Mouse (Mus musculus): ENCODE results near the gene Pde5a.

Pde5a gene

GRCm38 (mm10) chr3:122728852-122729600, at the start of gene Pde5a:
Gene Pde5a, plus strand, starts transcription at chr3:122728947.
- DNase-seq (ENCODE audit: low spot score): peak; percentile 15

DNA sequence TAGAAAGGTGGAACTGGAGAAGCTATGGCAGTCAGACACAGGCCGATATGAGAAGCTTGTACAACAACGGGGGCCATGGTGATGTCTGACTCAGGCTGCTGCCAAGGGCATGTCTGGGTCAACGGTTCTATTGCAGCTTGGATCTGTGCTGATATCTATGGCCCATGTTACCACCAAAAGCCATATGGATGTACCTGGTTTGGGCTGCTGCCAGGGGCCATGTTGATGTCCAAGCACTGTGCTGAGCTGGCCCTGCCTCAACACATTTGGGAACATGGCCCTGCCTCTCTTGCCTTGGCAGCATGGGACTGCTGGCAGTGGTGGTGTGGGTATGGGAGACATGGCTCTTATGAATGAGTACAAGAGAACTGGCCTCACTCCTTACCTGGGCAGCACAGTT, 47.9 kb upstream of the Pde5a start:
- no peak for DNase-seq (ENCODE audit: low spot score)

- DNase-seq (ENCODE audit: low spot score): no peak
Measured at GRCm38 (mm10) chr3:122682352-122682751, 46.4 kb upstream of the Pde5a start.

GRCm38 (mm10) chr3:122684832-122685231, 43.9 kb upstream of the Pde5a start:
- DNase-seq (ENCODE audit: low spot score): no peak

DNA sequence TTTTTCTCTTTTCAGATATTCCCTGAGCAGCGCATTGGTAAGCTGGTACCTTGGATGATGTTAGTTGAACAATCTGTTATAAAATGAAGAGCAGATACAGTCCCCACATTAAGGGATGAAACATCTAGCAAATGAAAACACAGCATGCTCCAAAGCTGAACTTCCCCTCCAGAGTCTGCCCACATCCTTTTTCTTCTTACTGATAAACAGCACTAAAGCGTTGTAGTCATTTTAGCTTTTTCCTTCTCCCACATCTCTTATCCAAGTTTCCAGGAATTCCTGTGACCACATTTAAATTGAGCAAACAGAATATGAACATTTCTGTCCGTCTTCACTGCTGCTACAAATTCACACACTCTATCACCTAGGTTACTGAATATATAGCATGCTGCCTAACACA, 35.7 kb upstream of the Pde5a start:
- DNase-seq (ENCODE audit: low spot score): no peak

DNA sequence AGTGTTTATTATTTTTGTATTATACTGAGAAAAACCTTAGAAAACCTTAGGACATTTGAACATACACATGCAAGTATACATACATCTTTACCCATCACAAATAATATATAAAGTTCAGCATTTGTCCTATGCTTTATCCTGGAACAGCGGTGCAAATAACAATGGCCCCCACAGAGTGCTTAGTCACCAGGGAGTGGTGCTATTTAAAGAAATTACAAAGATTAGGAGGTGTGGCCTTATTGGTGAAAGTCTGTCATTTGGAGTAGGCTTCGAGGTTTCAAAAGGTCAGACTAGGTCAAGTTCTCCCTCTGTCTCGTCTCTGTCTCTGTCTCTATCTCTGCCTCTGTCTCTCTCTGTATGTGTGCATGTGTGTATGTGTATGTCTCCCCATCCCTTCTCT, 32.9 kb upstream of the Pde5a start:
- no peak for DNase-seq (ENCODE audit: low spot score)

GRCm38 (mm10) chr3:122696672-122697071, 32.1 kb upstream of the Pde5a start:
- no peak for DNase-seq (ENCODE audit: low spot score)

DNA sequence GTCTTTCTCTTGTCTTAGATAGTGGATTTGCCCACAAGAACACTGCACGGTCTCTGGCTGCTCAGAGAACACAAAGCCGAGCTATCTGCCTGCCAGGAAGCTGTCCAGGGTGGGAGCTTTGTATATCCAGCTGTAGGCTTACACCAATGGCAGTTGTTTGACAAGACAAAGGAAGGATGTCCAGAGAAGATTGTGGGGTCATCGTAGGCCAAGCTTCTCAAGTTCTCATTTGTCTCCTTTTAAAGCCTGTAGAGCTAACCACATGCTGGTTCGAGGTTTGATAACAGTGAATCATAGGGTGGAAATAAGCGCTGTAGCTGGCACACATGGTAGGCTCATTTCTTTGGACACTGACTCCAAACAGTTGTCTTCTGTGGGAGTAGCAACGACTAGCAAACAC, 24.5 kb upstream of the Pde5a start:
- no peak for DNase-seq (ENCODE audit: low spot score)

DNA sequence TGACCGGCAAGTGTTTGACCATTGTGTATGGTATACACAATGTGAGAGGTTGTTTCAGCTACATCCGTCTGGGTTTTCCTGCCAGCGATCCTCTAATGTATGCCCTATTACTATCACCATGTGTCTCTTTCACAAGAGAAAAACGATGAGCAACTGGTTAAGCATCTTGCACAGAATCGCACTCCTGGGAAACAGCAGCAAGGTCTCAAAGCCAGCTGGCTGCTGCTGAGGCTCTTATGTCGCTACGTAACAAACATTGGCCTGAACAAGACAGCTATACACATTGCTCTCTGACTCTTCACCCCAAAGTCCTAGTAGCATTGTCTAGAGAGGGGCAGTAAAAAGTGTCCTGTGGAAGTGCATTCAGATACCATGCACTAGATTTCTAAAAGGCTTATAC, 23.5 kb upstream of the Pde5a start:
- no peak for DNase-seq (ENCODE audit: low spot score)

GRCm38 (mm10) chr3:122708485-122708884, 20.3 kb upstream of the Pde5a start:
- no peak for DNase-seq (ENCODE audit: low spot score)

DNA sequence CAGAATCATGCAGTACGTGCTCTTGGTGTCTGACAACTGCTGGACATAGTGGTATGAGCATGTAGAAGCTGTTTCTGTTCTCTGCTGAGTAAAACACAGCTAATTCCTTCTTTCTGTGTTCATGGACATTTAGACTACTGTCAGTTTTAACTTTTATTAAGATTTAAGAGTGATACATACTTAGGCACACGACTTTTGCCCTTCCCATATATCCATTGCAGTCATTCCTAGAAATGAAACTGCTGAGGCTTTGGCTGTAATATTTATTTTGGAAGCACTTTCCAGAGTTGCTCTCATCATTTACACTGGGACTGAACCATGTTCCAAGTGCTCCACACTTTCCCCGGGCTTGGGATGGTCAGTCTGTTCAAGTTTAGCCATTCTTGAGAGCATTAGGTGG, 18.6 kb upstream of the Pde5a start:
- no peak for DNase-seq (ENCODE audit: low spot score)

- no peak for DNase-seq (ENCODE audit: low spot score)
Measured at GRCm38 (mm10) chr3:122718631-122719030, 10.1 kb upstream of the Pde5a start.

GRCm38 (mm10) chr3:122721522-122721921, 7.2 kb upstream of the Pde5a start:
- DNase-seq (ENCODE audit: low spot score): no peak

- DNase-seq (ENCODE audit: low spot score): no peak
Measured at GRCm38 (mm10) chr3:122729601-122729959, 833 bp downstream of the Pde5a start.

- peak; percentile 17 for DNase-seq (ENCODE audit: low spot score)
Measured at GRCm38 (mm10) chr3:122729960-122730740, 1.4 kb downstream of the Pde5a start.

DNA sequence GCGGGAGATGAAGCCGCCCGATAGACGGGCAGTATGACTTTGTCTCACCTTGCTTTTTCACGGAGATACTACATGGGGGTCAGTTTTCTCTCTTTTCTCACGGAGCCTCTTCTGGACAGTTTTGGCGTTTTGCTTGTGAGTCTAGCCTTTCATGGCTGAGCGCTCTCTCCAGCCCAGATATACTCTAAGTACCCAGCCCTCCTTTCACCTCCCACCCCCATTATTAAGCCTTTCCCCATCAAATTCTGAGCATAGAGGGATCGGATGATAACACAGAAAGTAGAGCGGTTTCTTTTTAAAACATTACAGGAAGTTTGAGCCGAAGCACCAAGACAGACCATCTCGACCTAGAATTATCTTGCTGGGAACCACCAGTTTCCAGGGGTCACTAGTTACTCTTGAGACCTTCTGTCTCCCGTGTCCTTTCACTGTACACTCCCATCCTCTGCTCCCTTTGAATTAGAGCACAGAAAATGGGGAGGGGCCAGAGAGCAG, 2.0 kb downstream of the Pde5a start:
- no peak for DNase-seq (ENCODE audit: low spot score)

GRCm38 (mm10) chr3:122733806-122734205, 5.1 kb downstream of the Pde5a start:
- DNase-seq (ENCODE audit: low spot score): no peak

- no peak for DNase-seq (ENCODE audit: low spot score)
Measured at GRCm38 (mm10) chr3:122734329-122734728, 5.6 kb downstream of the Pde5a start.

DNA sequence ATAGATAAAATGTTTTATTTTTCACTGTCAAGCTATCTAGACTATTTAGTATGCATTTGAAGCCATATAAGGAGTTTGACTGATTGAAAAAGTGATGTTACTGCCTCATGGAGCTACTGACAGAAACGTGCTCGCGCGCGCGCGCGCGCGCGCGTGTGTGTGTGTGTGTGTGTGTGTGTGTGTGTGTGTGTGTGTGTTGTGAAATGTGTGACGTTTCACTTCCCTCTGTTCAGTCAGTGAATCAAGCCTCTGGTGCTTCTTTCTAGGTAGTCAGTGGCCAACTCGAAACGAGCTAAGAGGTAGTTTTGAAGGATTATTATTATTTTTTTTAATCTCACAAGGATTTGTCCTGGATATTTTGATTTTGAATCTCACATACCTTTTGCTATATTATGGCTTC, 10.7 kb downstream of the Pde5a start:
- DNase-seq (ENCODE audit: low spot score): no peak

DNA sequence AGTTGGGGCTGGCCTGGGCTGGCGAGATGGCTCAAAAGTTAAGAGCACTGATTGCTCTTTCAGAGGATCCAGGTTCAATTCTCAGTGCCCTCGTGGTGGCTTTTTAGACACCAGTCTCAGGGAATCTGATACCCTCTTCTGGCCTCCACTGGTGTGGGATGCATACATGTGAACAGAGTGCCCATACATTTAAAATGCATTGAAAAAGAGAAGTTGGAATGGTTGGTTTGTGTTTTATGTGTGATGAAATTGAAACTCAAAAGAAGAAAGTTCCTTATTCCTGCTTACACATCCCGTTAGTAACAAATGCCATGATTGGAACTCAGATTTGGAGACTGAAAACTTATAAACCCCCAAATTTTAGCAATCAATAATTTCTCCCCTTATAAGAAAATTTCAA, 15.5 kb downstream of the Pde5a start:
- DNase-seq (ENCODE audit: low spot score): no peak

- DNase-seq (ENCODE audit: low spot score): no peak
Measured at GRCm38 (mm10) chr3:122747921-122748700, 19.4 kb downstream of the Pde5a start.

- DNase-seq (ENCODE audit: low spot score): no peak
Measured at GRCm38 (mm10) chr3:122763240-122763761, 34.6 kb downstream of the Pde5a start.

Data from layer of hippocampus, adult 11-12 months (tissue).